Mouse (Mus musculus): ENCODE data around the gene Trem3.

DNA sequence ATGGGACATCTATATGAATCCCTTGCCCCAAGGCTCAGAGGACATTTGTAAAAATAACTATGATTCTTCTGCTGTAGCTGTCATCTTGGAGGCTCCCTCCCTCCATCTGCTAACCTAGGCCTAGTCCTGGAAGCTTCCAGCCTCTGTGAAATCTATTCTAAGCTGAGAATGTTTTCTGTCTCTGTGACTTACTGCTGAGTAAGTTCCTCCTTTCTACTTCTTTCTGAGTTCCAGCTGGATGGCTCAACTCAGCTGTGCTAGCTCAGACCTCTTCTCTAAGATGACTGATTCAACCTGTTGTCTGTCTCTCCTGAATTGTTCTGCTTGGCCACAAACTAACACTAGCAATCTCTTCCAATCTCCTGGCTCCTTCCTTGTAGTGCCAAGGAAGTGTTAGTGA is 30.8 kb downstream of the Trem3 start:
- TF ChIP-seq CTCF (IDR thresholded peaks at IDR 0.05; ENCODE audit: extremely low read depth, insufficient read depth, insufficient read length, insufficient replicate concordance) (no peak), POLR2A (IDR thresholded peaks at IDR 0.05; ENCODE audit: low read depth, low read length) (no peak)
